Mouse (Mus musculus): Measurements from ENCODE around the gene Ccdc153. TPM values are rescaled to one million over a fixed set of nuclear protein-coding genes. Genes with fewer than 3 reads are reported as not detected.

Ccdc153 gene
- 6.1 and 13.0 TPM in 2 replicates for polyA plus RNA-seq (2012; rRNA removed)

- Histone ChIP-seq H3K4me3 (ENCODE audit: control insufficient read depth, insufficient read depth, low read length) (peak within 1 kb of the TSS; percentile 20), H3K36me3 (ENCODE audit: control insufficient read depth, insufficient read depth, low read length) (no peaks in the 10 kb centered on the region), H3K27me3 (ENCODE audit: control insufficient read depth, insufficient read depth, low read length) (no peaks in the 10 kb centered on the region), H3K4me1 (replicated peaks; ENCODE audit: control insufficient read depth, insufficient read depth, low read length) (peaks cover 58% of the 10 kb centered on the region), H3K27ac (ENCODE audit: control insufficient read depth, insufficient read depth, low read length) (peak within 1 kb of the TSS; percentile 83)
- no peak for DNase-seq
- 66% methylated on average over 2 of the region's 2 CpGs for WGBS
- TF ChIP-seq CTCF (IDR thresholded peaks at IDR 0.05; ENCODE audit: borderline replicate concordance, control insufficient read depth, extremely low read depth, insufficient read depth, low read length, poor library complexity), result no peak
- no peak for TF ChIP-seq POLR2A (IDR thresholded peaks at IDR 0.05; ENCODE audit: control insufficient read depth, extremely low read depth, insufficient read depth, low read length, poor library complexity)
Observed at GRCm38 (mm10) chr9:44240399-44240798, at the start of gene Ccdc153. TSS of gene Ccdc153 (plus strand) at chr9:44240676.

GRCm38 (mm10) chr9:44191166-44191565 is 49.3 kb upstream of the Ccdc153 start:
- TF ChIP-seq POLR2A (IDR thresholded peaks at IDR 0.05; ENCODE audit: control insufficient read depth, extremely low read depth, insufficient read depth, low read length, poor library complexity) (no peak), CTCF (IDR thresholded peaks at IDR 0.05; ENCODE audit: borderline replicate concordance, control insufficient read depth, extremely low read depth, insufficient read depth, low read length, poor library complexity) (no peak)
- 97% methylated on average over 3 of the region's 3 CpGs for WGBS
- H3K36me3 ChIP-seq (ENCODE audit: control insufficient read depth, insufficient read depth, low read length), result peaks cover 32% of the 10 kb centered on the region
- H3K27me3 ChIP-seq (ENCODE audit: control insufficient read depth, insufficient read depth, low read length), result no peaks in the 10 kb centered on the region
- no peak overlapping the region for H3K27ac ChIP-seq (ENCODE audit: control insufficient read depth, insufficient read depth, low read length)
- no peak overlapping the region for H3K4me3 ChIP-seq (ENCODE audit: control insufficient read depth, insufficient read depth, low read length)
- DNase-seq, result no peak
- peaks cover 5% of the 10 kb centered on the region for H3K4me1 ChIP-seq (replicated peaks; ENCODE audit: control insufficient read depth, insufficient read depth, low read length)

DNA sequence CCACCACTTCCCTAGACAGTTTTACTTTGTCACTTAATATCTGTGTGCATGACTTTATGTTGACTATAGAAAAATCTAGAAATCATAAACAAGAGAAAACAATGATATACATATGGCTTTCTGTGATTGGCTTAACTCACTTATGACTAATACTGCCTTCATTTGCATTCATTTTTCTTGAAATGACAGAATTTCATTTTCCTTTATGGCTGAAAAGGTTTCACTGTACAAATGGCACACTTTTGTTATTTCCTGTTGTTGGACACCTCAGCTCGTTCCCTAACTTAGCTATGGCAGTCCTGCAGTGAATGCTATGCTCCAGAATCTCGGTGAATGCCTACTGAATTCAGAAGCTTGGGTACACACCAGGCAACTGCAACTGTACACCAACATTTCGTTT is 48.2 kb upstream of the Ccdc153 start:
- TF ChIP-seq CTCF (IDR thresholded peaks at IDR 0.05; ENCODE audit: borderline replicate concordance, control insufficient read depth, extremely low read depth, insufficient read depth, low read length, poor library complexity), result no peak
- TF ChIP-seq POLR2A (IDR thresholded peaks at IDR 0.05; ENCODE audit: control insufficient read depth, extremely low read depth, insufficient read depth, low read length, poor library complexity), result no peak
- Histone ChIP-seq H3K36me3 (ENCODE audit: control insufficient read depth, insufficient read depth, low read length) (peaks cover 38% of the 10 kb centered on the region), H3K4me1 (replicated peaks; ENCODE audit: control insufficient read depth, insufficient read depth, low read length) (peaks cover 8% of the 10 kb centered on the region), H3K4me3 (ENCODE audit: control insufficient read depth, insufficient read depth, low read length) (no peak overlapping the region), H3K27ac (ENCODE audit: control insufficient read depth, insufficient read depth, low read length) (no peak overlapping the region), H3K27me3 (ENCODE audit: control insufficient read depth, insufficient read depth, low read length) (no peaks in the 10 kb centered on the region)
- WGBS, result 93% methylated on average over 3 of the region's 3 CpGs
- no peak for DNase-seq

DNA sequence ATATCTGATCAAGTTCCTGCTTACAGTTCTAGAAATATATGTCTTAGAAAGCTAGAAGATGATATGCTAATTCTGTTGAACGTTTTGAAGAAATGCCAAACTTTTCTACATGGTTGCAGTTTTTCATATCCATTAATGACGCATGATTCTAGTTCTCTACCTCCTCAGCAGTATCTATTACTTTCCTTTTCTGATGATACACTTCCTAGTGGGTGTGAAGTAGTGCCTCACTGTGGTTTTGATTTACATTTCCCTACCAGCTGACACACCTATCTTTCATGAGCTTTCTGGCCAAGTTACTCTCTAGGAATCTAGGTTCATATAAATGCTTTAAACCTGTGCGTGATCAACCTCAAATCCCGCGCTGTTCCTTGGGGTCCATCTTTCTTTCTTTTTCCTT is 47.7 kb upstream of the Ccdc153 start:
- Histone ChIP-seq H3K27ac (ENCODE audit: control insufficient read depth, insufficient read depth, low read length) (no peak overlapping the region), H3K27me3 (ENCODE audit: control insufficient read depth, insufficient read depth, low read length) (no peaks in the 10 kb centered on the region), H3K4me1 (replicated peaks; ENCODE audit: control insufficient read depth, insufficient read depth, low read length) (peaks cover 8% of the 10 kb centered on the region), H3K36me3 (ENCODE audit: control insufficient read depth, insufficient read depth, low read length) (peaks cover 43% of the 10 kb centered on the region), H3K4me3 (ENCODE audit: control insufficient read depth, insufficient read depth, low read length) (no peak overlapping the region)
- TF ChIP-seq CTCF (IDR thresholded peaks at IDR 0.05; ENCODE audit: borderline replicate concordance, control insufficient read depth, extremely low read depth, insufficient read depth, low read length, poor library complexity) (no peak), POLR2A (IDR thresholded peaks at IDR 0.05; ENCODE audit: control insufficient read depth, extremely low read depth, insufficient read depth, low read length, poor library complexity) (no peak)
- WGBS, result 89% methylated on average over 5 of the region's 5 CpGs
- no peak for DNase-seq

- peaks cover 8% of the 10 kb centered on the region for H3K4me1 ChIP-seq (replicated peaks; ENCODE audit: control insufficient read depth, insufficient read depth, low read length)
- no peak for DNase-seq
- H3K4me3 ChIP-seq (ENCODE audit: control insufficient read depth, insufficient read depth, low read length), result no peak overlapping the region
- TF ChIP-seq CTCF (IDR thresholded peaks at IDR 0.05; ENCODE audit: borderline replicate concordance, control insufficient read depth, extremely low read depth, insufficient read depth, low read length, poor library complexity) (no peak), POLR2A (IDR thresholded peaks at IDR 0.05; ENCODE audit: control insufficient read depth, extremely low read depth, insufficient read depth, low read length, poor library complexity) (no peak)
- 26% methylated on average over 1 of the region's 1 CpGs for WGBS
- H3K27ac ChIP-seq (ENCODE audit: control insufficient read depth, insufficient read depth, low read length), result no peak overlapping the region
- no peaks in the 10 kb centered on the region for H3K27me3 ChIP-seq (ENCODE audit: control insufficient read depth, insufficient read depth, low read length)
- peaks cover 55% of the 10 kb centered on the region for H3K36me3 ChIP-seq (ENCODE audit: control insufficient read depth, insufficient read depth, low read length)
Observed at GRCm38 (mm10) chr9:44194000-44194399, 46.5 kb upstream of the Ccdc153 start.

- WGBS, result 72% methylated on average over 4 of the region's 4 CpGs
- TF ChIP-seq CTCF (IDR thresholded peaks at IDR 0.05; ENCODE audit: borderline replicate concordance, control insufficient read depth, extremely low read depth, insufficient read depth, low read length, poor library complexity), result no peak
- TF ChIP-seq POLR2A (IDR thresholded peaks at IDR 0.05; ENCODE audit: control insufficient read depth, extremely low read depth, insufficient read depth, low read length, poor library complexity), result no peak
- DNase-seq, result no peak
- H3K27me3 ChIP-seq (ENCODE audit: control insufficient read depth, insufficient read depth, low read length), result no peaks in the 10 kb centered on the region
- H3K36me3 ChIP-seq (ENCODE audit: control insufficient read depth, insufficient read depth, low read length), result peaks cover 66% of the 10 kb centered on the region
- H3K4me1 ChIP-seq (replicated peaks; ENCODE audit: control insufficient read depth, insufficient read depth, low read length), result peaks cover 8% of the 10 kb centered on the region
- H3K27ac ChIP-seq (ENCODE audit: control insufficient read depth, insufficient read depth, low read length), result no peak overlapping the region
- no peak overlapping the region for H3K4me3 ChIP-seq (ENCODE audit: control insufficient read depth, insufficient read depth, low read length)
Observed at GRCm38 (mm10) chr9:44196354-44196753, 44.1 kb upstream of the Ccdc153 start.

GRCm38 (mm10) chr9:44199166-44199565 is 41.3 kb upstream of the Ccdc153 start:
- Histone ChIP-seq H3K36me3 (ENCODE audit: control insufficient read depth, insufficient read depth, low read length) (peaks cover 50% of the 10 kb centered on the region), H3K4me1 (replicated peaks; ENCODE audit: control insufficient read depth, insufficient read depth, low read length) (peaks cover 5% of the 10 kb centered on the region), H3K27ac (ENCODE audit: control insufficient read depth, insufficient read depth, low read length) (no peak overlapping the region), H3K27me3 (ENCODE audit: control insufficient read depth, insufficient read depth, low read length) (no peaks in the 10 kb centered on the region), H3K4me3 (ENCODE audit: control insufficient read depth, insufficient read depth, low read length) (no peak overlapping the region)
- TF ChIP-seq POLR2A (IDR thresholded peaks at IDR 0.05; ENCODE audit: control insufficient read depth, extremely low read depth, insufficient read depth, low read length, poor library complexity), result no peak
- WGBS, result 94% methylated on average over 3 of the region's 3 CpGs
- no peak for DNase-seq
